Mouse (Mus musculus) CH12.LX (cell line): ENCODE data around the gene Syne1. TPM values are rescaled to one million over a fixed set of nuclear protein-coding genes. Genes with fewer than 3 reads are reported as not detected.

ENCODE experiments used
- DNase-seq: peaks from one replicate; pipeline ENCODE4 v3.0.0-alpha.2; 2013; ENCODE audit errors: extremely low read depth
- H3K27ac ChIP-seq: 2 replicates; pipeline ENCODE4 v1.5.1; 2012; ENCODE audit warnings: low read depth, mild to moderate bottlenecking, control low read depth, moderate library complexity; ENCODE audit not compliant: insufficient read depth
- H3K27me3 ChIP-seq: replicated peaks from 2 replicates; pipeline ENCODE3; 2012; ENCODE audit warnings: inconsistent platforms
- H3K36me3 ChIP-seq, 2 experiments: replicated peaks in 1 of 2; 2 replicates each; pipeline versions ENCODE3 to v1.6.1; 2012; ENCODE audit warnings: inconsistent platforms in 1 of 2, low read length in 1 of 2, mild to moderate bottlenecking in 1 of 2, mixed read lengths in 1 of 2, moderate library complexity in 1 of 2; ENCODE audit not compliant: control insufficient read depth in 1 of 2, insufficient read depth in 1 of 2
- H3K4me1 ChIP-seq, 2 experiments: 2 replicates each; pipeline ENCODE4 v1.6.1; 2012; ENCODE audit warnings: inconsistent platforms in 1 of 2, moderate library complexity in 1 of 2; ENCODE audit not compliant: insufficient read depth in 2 of 2, control insufficient read depth in 1 of 2
- H3K4me2 ChIP-seq: 2 replicates; pipeline ENCODE4 v1.6.1; 2012; ENCODE audit warnings: low read depth, mild to moderate bottlenecking, control low read depth; ENCODE audit not compliant: poor library complexity, insufficient read depth, severe bottlenecking
- H3K4me3 ChIP-seq, 3 experiments: fragments of 150-350 bp in 1 of 3; sonication (generic) in 1 of 3; replicated peaks in 1 of 3; 2 replicates each; pipeline versions ENCODE3 to v1.5.1; 2011 to 2012; ENCODE audit warnings: low read depth in 2 of 3, low read length in 2 of 3, mild to moderate bottlenecking in 2 of 3, moderate library complexity in 2 of 3, control low read depth in 1 of 3, improper control_type of control experiment in 1 of 3, inconsistent platforms in 1 of 3, mixed read lengths in 1 of 3; ENCODE audit not compliant: poor library complexity in 1 of 3
- H3K79me2 ChIP-seq: replicated peaks from 2 replicates; pipeline ENCODE4 v1.6.1; 2012; ENCODE audit warnings: mild to moderate bottlenecking, moderate library complexity; ENCODE audit not compliant: control insufficient read depth, poor library complexity, insufficient read depth, severe bottlenecking; ENCODE audit errors: extremely low read depth
- H3K9ac ChIP-seq: 2 replicates; pipeline ENCODE4 v1.6.1; 2012; ENCODE audit warnings: low read depth, mild to moderate bottlenecking, control low read depth, moderate library complexity; ENCODE audit not compliant: insufficient read depth
- H3K9me3 ChIP-seq: replicated peaks from 2 replicates; pipeline ENCODE3; 2012; ENCODE audit warnings: low read length, inconsistent platforms, mixed read lengths
- BHLHE40 ChIP-seq: IDR thresholded peaks from 2 replicates; pipeline ENCODE4 v1.6.1; 2011; ENCODE audit warnings: mild to moderate bottlenecking, low read depth, low read length, improper control_type of control experiment
- CHD2 ChIP-seq: IDR thresholded peaks from 2 replicates; pipeline ENCODE4 v1.6.1; 2011; ENCODE audit warnings: low read length, improper control_type of control experiment
- CTCF ChIP-seq, 2 experiments: IDR thresholded peaks in 1 of 2; conservative IDR thresholded peaks in 1 of 2; 2 replicates each; pipeline ENCODE4 v1.5.1; 2011 to 2012; ENCODE audit warnings: low read depth in 2 of 2, low read length in 2 of 2, improper control_type of control experiment in 1 of 2, inconsistent platforms in 1 of 2, mild to moderate bottlenecking in 1 of 2, moderate library complexity in 1 of 2
- E2F4 ChIP-seq: IDR thresholded peaks from 2 replicates; pipeline ENCODE4 v1.6.1; 2011; ENCODE audit warnings: low read depth, low read length, improper control_type of control experiment; ENCODE audit not compliant: insufficient replicate concordance
- ETS1 ChIP-seq: conservative IDR thresholded peaks from 2 replicates; pipeline ENCODE4 v1.6.1; 2012; ENCODE audit warnings: low read depth, mild to moderate bottlenecking, inconsistent platforms, low read length, improper control_type of control experiment, moderate library complexity
- GABPA ChIP-seq: IDR thresholded peaks from 2 replicates; pipeline ENCODE4 v1.6.1; 2012; ENCODE audit warnings: low read depth, low read length, improper control_type of control experiment, inconsistent platforms; ENCODE audit not compliant: insufficient replicate concordance
- IRF4 ChIP-seq: IDR thresholded peaks from 2 replicates; pipeline ENCODE4 v1.6.1; 2014; ENCODE audit warnings: low read depth, mild to moderate bottlenecking, inconsistent platforms, low read length, improper control_type of control experiment
- MYC ChIP-seq: IDR thresholded peaks from 2 replicates; pipeline ENCODE4 v1.6.1; 2011; ENCODE audit warnings: low read depth, mild to moderate bottlenecking, improper control_type of control experiment, low read length
- NRF1 ChIP-seq: IDR thresholded peaks from 2 replicates; pipeline ENCODE4 v1.6.1; 2014; ENCODE audit warnings: low read depth, mild to moderate bottlenecking, inconsistent platforms, low read length, improper control_type of control experiment, moderate library complexity
- PAX5 ChIP-seq: IDR thresholded peaks from 2 replicates; pipeline ENCODE4 v1.6.1; 2012; ENCODE audit warnings: low read length, inconsistent platforms, mixed read lengths
- RAD21 ChIP-seq: IDR thresholded peaks from 2 replicates; pipeline ENCODE4 v1.6.1; 2011; ENCODE audit warnings: low read depth, mild to moderate bottlenecking, low read length, improper control_type of control experiment, moderate library complexity
- RCOR1 ChIP-seq: conservative IDR thresholded peaks from 2 replicates; pipeline ENCODE4 v1.6.1; 2012; ENCODE audit warnings: low read depth, mild to moderate bottlenecking, inconsistent platforms, low read length, improper control_type of control experiment
- USF1 ChIP-seq: IDR thresholded peaks from 2 replicates; pipeline ENCODE4 v1.6.1; 2014; ENCODE audit warnings: low read depth, mild to moderate bottlenecking, inconsistent platforms, low read length, improper control_type of control experiment
- USF2 ChIP-seq: conservative IDR thresholded peaks from 2 replicates; pipeline ENCODE4 v1.6.1; 2011; ENCODE audit warnings: low read depth, low read length, improper control_type of control experiment
- ZMIZ1 ChIP-seq: IDR thresholded peaks from 2 replicates; pipeline ENCODE4 v1.6.1; 2012; ENCODE audit warnings: low read depth, mild to moderate bottlenecking, inconsistent platforms, low read length, improper control_type of control experiment
- ZNF384 ChIP-seq: IDR thresholded peaks from 2 replicates; pipeline ENCODE4 v1.6.1; 2012; ENCODE audit warnings: low read depth, low read length, improper control_type of control experiment, inconsistent platforms
- dilution Hi-C: fragments of 300-500 bp; cut with MboI; formaldehyde crosslinking; loops from 2 replicates; pipeline ENCODE4 v1.14.3; 2020; ENCODE audit warnings: low sequenced_read_pairs; ENCODE audit not compliant: extremely low pct_unique_long_range_greater_than_20kb, extremely low pct_ligation_motif_present
- in situ Hi-C: fragments of 300-500 bp; cut with MboI; formaldehyde crosslinking; loops from 3 replicates; pipeline ENCODE4 v1.14.3; 2019; ENCODE audit warnings: low sequenced_read_pairs, low pct_ligation_motif_present, low pct_unique_long_range_greater_than_20kb, mixed read lengths
- polyA plus RNA-seq: library from polyadenylated mRNA; unstranded; fragments of >175 nt; gene quantifications from 2 replicates; pipeline ENCODE4 v1.2.1, GENCODE M21; 2012; ENCODE audit warnings: low read depth; ENCODE audit not compliant: insufficient read length
- total RNA-seq, 2 experiments: library from RNA; depleted of rRNA; stranded (reverse); fragments of 300-350 nt in 1 of 2; fragments of >200 nt in 1 of 2; gene quantifications; 2 replicates each; pipeline ENCODE4 v1.2.3; 2012 to 2014

The Syne1 gene
- total and polyA plus RNA-seq, 3 experiments: 3.1 to 7.6 (median 3.6) TPM

GRCm38 (mm10) chr10:5368266-5368665, 183.0 kb downstream of the Syne1 start:
- H3K4me3 ChIP-seq: no peak overlapping the region
- dilution Hi-C loops (no loop called here), in situ Hi-C loops (no loop called here)
- H3K27me3 ChIP-seq: no peaks in the 10 kb centered on the region
- no peaks in the 10 kb centered on the region for H3K4me1 ChIP-seq
- H3K9ac ChIP-seq: no peak overlapping the region
- no peaks in the 10 kb centered on the region for H3K36me3 ChIP-seq
- no peak for TF ChIP-seq RAD21
- TF ChIP-seq BHLHE40: no peak
- no peak for TF ChIP-seq ZMIZ1
- TF ChIP-seq PAX5: no peak
- no peak for TF ChIP-seq ETS1
- no peak for TF ChIP-seq NRF1
- no peak for TF ChIP-seq USF2
- TF ChIP-seq, all 38 proteins: peak for 0
- no peaks in the 10 kb centered on the region for H3K9me3 ChIP-seq
- no peak for DNase-seq
- H3K27ac ChIP-seq: no peak overlapping the region
- H3K79me2 ChIP-seq: no peaks in the 10 kb centered on the region
- H3K4me2 ChIP-seq: no peak overlapping the region

DNA sequence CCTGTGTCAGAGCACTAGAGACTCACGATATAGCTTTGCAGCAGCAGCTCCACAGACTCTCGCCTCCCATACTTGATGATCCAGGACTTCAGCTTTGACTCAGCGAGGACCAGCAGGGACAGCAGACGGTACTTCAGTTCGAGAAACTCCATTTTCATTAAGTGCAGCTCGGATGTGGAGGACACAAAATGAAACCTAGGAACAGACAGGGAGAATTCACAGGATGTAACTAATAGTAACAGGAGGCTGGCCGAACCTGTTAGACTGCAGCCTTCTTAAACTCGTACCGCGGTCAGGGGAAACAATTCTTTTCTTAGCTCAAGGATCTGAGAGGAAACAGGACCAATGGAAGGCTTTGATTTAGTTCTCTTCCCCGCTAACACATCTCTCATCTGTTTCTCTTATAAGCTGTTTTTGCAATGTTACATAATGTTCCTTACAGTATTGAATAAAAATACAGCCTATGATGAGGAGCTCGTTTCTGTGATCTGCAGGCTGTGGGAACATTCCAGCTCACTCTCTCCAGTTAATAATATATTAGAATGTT, 183.7 kb downstream of the Syne1 start:
- Histone ChIP-seq H3K9me3 (no peaks in the 10 kb centered on the region), H3K36me3 (no peaks in the 10 kb centered on the region), H3K27ac (no peak overlapping the region), H3K27me3 (no peaks in the 10 kb centered on the region), H3K4me2 (peak overlapping the region; percentile 67), H3K9ac (no peak overlapping the region), H3K4me3 (no peak overlapping the region), H3K4me1 (no peaks in the 10 kb centered on the region), H3K79me2 (no peaks in the 10 kb centered on the region)
- DNase-seq: no peak
- in situ Hi-C loops: no loop called here
- dilution Hi-C loops: no loop called here
- TF ChIP-seq CHD2 (no peak), RCOR1 (no peak), ZNF384 (no peak), CTCF (conservative IDR thresholded peaks at IDR 0.05 in 1 of 2, IDR thresholded peaks at IDR 0.05 in 1 of 2; ENCODE audit: low read depth in 2 of 2, low read length in 2 of 2) (no peak), NRF1 (no peak), IRF4 (no peak), MYC (no peak), USF1 (no peak), E2F4 (no peak), GABPA (no peak)
